Mouse (Mus musculus): ENCODE results near the gene Elk3.

DNA sequence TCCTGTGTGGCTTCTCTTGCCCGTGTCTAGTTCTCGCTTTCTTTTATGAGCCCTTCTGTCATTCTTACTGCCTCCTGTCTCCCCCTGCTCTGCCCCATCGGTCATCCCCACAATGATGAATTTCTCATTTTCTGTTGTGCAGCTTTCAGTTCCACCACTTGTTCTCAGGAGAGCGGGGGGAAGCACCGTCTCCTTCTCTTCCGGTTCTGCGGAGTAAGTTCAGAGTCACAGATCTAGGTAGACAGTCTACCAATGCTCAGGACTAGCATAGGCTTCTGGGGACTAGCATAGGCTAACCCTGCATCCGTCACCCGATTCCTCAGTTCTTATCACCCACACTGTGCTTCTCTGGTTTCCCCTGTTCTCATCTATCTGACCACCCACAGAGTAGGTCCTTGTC, 45.2 kb upstream of the Elk3 start:
- no peak for TF ChIP-seq CTCF (IDR thresholded peaks at IDR 0.05; ENCODE audit: insufficient read depth, low read length)
- TF ChIP-seq POLR2A (IDR thresholded peaks at IDR 0.05; ENCODE audit: borderline replicate concordance, extremely low read depth, low read depth, low read length), result no peak
